Mouse (Mus musculus) gastrocnemius, postnatal 4 days (tissue): ENCODE data around the gene Asxl1. TPM values are rescaled to one million over a fixed set of nuclear protein-coding genes. Genes with fewer than 3 reads are reported as not detected.
A peak's percentile ranks its signal among the peaks of the same experiment; 100 is the strongest.

Experiments used
- DNase-seq, 2 experiments: peaks; one replicate each; pipeline ENCODE4 v3.0.0; 2021 to 2022; ENCODE audit warnings: low spot score in 2 of 2, mixed read lengths in 2 of 2
- long read RNA-seq, 2 experiments: library from polyadenylated mRNA; stranded (forward); transcript quantifications; one replicate each; pipeline ENCODE4 v2.0.0; 2021
- total RNA-seq, 2 experiments: library from RNA; stranded (reverse); gene quantifications; 2 replicates each; pipeline ENCODE4 v1.2.3; 2021

Asxl1 gene
- 10 to 100 TPM; 27.1 to 28.9 TPM for total RNA-seq
- long read RNA-seq, experiment 1, full-length matches to known transcripts: 3 of 9 reads
- long read RNA-seq, experiment 1, partial matches to known transcripts: 2 of 9 reads
- long read RNA-seq, experiment 1, other reads (novel, unspliced or antisense): 4 of 9 reads
- long read RNA-seq, experiment 2, full-length matches to known transcripts: 9 of 19 reads
- long read RNA-seq, experiment 2, partial matches to known transcripts: 2 of 19 reads
- long read RNA-seq, experiment 2, other reads (novel, unspliced or antisense): 8 of 19 reads

DNA sequence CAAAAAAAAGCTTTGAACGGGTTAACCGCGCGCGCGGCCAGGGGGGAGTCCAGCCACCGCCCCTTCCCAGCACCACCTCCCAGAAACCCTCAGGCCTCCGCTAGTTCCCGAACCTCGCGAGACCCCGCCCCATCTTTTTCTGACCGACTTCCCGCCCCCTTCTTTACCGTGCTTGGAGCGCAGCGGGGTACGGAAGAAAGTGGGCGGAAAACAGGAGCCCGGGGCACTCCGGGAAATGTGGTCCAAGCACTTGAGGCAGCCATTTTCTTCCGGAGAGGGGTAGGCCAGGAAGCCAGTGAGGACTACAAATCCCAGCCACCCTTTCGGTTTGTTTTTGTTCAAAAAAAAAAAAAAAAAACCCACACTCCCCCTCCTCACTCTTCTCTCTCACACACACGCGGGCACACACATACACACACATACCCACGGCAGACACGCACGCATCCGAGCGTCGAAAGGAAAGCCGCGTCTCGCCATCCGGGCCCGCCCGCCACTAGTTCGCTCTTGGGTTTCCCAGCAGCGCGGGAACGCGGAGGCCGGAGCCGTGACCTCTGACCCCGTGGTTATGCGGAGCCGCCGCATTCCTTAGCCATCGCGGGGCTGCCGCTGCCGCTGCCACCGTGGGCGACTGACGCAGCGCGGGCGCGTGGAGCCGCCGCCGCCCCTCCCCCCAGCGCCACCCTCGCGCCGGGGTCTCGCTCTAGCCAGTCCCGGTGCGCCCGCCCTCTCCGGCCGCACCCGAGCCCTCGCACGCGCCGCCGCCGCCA, at the start of gene Asxl1:
TSS of gene Asxl1 (plus strand) at position 376 of the 767 bp plus-strand sequence.
- DNase-seq: peak; percentile 90 to 96

DNA sequence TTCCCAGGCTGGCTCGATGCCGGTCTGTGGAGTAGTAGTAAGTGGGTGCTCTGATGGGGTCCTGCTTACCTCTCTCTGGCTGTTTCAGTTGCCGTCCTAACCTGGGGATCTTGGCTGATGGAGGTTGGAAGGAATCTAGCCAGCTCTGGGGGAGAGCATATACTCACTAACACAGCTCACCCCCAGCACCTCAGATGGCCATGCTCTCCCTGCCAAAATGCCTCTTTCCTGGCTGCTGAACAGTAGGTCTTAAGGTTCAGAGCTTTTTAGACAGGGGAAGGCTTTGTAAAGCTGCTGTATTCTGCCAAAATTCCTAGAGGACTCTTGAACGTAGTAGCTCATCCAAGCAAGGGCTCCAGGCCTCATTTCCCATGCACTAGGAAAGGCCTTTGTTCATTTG, 47.9 kb upstream of the Asxl1 start:
- DNase-seq: no peak

DNA sequence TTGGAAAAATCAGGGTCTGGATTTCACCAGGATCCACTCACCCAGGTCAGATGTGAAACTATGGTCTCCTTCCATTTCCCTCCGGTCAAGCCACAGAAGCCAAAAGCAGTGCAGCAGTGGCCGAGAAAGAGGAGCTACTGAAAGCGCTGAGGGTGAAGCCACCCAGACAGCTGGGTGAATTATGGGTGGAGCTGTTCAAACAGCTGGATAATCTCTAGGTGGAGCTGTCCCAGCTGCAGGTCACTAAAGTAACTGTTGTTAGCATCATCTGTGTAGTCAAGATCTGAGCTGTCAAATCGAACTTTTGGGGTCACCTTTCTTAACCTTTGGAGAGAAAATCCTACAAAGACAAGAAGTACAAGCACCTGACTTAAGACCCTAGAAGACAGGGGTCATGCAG, 47.2 kb upstream of the Asxl1 start:
- DNase-seq: no peak

DNA sequence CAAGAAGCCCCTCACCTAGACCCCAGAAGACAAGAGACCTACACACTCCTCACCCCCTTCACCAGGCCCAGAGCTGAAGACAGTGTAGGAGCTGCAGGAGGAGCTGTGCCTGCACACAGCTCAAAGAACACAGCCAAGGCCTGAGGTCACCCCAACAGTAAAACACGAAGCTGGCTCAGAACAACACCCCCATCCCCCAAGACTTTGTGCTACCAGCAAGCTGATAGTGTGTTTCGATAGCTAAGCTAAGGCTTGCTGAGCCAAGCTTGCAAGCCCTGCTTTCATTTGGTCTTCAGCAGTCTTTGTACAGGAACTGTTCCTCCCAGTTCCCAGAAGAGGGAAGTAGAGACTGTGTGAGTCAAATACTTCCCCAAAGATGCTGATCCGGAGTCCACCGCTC, 46.8 kb upstream of the Asxl1 start:
- DNase-seq: no peak

DNA sequence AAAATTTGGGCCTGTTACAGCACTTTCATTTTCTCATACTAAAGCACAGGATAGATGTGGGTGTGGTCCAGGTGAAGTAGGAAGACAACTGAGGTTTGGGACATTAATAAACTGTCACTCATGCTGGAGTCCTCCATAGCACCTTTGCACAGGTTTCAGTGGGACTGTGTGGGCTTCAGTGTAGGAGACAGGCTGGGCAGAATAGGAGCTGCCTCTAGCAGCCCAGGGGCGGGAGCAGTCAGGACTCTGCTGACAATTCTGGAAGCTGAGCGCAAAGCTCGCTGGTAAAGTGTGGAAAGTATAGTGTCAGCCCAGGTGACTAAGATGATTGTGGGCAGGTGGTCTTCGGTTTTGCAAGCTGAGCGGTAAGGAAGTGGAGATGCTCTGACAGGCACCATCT, 44.5 kb upstream of the Asxl1 start:
- DNase-seq: no peak

DNA sequence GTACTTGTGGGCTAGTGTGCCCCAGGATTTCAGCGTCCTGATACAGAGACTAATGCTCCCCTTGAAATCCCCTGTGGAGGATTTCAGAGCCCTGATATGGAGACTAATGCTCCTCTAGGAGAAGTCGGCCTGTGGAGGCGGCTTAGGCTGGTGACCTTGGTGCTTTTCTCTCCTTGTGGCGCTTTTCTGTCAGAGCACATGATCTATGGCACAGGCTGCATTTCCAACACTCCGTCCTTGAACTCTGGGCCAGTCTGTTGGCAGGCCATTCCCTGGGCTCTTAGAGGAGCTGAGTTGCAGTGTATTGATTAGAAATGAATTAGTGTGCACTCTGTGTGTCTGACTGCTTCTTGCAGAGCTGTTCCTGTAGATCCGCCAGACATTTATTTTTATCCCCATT, 40.4 kb upstream of the Asxl1 start:
- DNase-seq: no peak

DNA sequence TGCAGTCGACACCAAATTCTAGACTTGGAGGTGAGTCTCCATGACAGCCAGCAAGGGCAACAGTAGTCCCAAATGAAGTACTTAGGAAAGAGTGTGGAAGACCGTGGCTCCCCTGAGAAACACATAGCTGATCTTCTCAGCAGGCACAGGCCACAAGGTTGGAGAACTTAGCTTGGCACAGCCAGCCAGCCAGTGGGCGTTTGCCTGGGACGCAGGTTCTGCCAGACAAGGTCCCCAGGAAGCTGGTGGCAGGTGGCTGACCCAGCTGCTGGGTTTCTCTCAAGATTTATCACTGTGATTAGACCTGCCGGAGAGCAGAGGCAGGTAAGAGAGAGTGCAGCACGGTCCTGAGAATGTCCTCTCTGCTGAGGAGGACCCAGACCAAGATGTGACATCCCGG, 37.0 kb upstream of the Asxl1 start:
- no peak for DNase-seq

DNA sequence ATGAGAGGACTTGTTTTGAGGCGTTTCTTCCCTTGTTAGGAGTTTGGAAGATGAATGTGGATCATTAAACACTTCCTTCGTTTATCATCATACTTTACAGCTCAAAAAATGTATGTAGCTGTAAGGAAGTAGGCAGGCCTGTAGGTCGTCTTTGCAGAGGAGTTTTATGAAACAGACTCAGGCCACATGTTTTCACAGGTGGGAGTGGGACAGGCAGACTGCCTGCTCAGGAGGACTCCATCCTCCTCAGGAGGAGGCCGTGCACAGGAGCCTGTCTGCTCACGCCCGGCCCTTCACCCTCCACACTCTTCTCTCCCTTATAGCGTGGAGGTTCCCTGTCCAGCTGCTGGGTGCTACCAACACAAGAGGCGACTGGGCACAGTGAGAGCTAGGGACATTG, 36.5 kb upstream of the Asxl1 start:
- no peak for DNase-seq

DNA sequence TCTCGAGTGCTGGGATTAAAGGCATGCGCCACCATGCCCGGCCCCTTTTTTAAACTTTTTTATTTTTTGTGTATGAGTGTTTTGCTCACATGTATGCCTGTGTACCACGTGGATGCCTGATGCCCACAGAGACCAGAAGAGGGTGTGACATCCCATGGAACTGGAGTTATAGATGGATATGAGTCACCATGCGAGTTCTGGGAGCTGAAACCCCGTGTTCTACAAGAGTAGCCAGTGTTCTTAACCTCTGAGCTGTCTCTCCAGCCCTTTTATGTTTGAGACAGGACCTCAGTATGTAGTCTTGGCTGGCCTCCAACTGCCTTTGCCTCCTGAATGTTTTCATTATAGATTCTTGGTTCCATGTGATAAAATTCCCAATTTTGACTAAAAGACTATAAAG, 35.4 kb upstream of the Asxl1 start:
- DNase-seq: no peak

DNA sequence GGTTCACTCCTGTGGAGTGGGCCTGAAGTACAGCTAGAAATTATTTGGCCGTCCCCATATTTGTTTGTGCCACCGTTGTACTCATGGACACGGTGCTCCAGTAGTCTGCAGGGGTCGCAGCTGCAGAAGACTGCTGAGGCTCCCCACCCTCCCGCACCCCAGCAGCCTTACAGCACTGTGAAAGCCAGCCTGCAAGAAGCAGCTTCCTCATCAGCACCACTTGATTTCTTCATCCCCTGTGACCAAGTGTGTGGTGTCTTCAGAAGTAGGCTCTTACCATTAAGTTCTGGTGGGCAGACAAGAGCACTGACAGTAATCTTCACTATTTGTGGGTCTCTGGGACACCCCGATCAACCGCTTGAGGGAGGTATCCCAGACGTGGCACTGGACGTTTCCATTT, 32.7 kb upstream of the Asxl1 start:
- no peak for DNase-seq

DNA sequence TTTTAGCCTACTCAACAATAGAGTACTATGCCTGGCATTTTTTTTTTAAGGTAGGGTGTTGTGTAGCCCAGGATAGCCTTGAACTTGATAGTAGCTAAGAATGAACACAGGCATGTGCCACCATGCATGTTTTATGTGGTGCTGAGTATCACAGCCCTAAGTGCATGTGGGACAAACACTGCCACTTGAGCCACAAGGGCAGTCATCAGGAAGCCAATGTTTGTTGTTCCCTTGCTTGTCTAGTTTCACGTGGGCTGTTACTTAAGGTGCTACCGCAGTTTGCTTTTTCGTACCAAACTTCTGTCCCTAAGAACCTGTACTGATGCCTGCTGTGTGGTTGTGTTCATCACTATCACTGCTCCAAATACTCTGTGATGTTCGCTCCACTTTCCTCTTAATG, 27.2 kb upstream of the Asxl1 start:
- DNase-seq: no peak

DNA sequence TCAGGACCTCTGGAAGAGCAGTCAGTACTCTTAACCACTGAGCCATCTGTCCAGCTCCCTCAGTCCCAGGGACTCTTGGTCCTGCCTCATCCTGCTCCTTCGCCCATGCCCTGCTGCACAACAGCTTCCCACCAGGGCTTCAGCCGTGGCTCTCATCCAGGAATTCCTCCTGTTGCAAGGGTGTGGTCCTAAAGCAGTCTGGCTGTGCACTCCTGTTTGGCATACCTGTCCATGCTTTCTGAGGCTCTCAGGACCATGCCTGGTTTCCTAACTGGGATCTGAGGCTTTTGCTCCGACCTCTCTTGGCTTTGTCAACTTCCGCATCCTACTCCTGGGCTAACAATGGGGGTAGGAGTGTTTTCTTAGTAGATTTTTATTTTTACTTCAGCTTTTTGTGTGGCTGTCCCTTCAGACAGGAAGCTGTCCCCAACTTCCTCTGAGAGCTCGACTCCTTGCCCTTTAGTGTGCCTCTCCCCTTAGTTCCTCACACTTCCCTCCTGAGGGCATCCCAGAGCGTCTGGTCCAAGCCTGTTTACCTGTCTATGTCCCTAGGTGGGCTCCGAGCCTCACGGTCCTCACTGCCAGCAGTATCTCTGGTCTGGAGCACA, 26.5 kb upstream of the Asxl1 start:
- DNase-seq: no peak

DNA sequence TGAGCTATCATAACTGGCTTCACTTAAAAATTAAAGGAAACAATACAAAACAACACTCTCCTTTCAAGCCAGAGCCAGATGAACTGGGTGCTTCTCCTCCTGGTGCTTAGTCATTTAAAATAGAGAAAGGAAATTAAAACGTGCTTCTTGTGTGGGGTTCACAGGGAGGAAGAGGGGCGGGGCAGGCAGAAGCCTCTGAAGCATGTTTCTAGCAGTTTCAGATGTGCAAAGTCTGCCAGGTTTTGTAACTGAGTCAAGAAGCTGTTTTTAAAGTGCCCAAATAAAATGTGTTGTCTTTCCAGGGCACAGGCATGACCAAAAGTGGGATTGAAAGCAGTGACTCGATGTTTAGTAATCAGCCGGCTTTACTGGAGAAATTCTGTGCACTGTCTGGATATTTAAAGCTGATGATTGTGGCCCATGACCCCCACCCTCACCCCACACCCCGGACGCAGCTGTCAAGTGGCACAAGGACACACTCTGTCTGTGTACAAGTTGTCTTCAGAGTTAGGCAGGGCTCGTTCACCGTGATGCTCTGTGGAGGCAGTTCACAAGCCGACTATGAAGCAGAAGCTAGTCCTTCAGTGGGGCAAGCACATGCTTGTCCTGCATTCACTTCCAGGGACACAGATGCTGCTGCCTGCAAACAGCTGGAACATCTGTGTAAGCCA, 19.8 kb upstream of the Asxl1 start:
- DNase-seq: no peak

DNA sequence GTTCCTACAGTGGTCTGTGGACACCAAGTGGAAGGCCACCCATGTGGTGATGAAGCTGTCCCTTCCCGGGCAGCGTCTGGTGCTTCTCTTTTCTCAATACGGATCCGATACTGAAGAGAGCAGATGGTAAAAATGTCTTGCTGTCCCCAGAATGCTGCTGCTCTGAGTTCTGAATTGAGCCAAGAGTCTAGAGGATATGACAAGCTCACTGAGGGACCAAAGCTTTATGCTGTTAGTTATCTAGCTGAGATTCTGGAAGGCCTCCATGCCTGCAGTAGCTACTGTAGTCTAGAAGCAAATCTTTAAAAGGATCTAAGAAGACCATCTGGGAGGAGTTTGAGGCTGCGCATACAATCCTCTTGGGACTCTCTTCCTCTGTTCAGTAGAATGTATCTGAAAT, 13.4 kb upstream of the Asxl1 start:
- DNase-seq: no peak

DNA sequence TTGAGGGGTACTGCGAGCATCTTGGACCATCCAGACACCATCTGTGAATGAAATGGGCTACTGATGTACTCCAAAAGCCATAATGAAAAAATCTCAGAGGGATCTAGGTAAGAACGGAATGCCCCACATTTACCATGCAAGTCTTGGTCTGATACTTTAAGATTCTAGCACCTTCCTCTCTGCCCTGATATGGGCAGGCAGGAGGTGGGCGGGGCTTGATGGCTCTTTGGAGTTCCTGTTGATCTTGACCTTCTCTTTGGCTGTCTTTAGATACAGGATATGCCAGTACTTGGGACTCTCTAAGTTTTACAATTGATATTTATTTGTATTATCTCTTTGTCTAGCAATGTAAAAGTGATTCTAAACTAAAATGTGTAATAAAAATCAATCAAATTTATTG, 12.6 kb upstream of the Asxl1 start:
- DNase-seq: no peak

DNA sequence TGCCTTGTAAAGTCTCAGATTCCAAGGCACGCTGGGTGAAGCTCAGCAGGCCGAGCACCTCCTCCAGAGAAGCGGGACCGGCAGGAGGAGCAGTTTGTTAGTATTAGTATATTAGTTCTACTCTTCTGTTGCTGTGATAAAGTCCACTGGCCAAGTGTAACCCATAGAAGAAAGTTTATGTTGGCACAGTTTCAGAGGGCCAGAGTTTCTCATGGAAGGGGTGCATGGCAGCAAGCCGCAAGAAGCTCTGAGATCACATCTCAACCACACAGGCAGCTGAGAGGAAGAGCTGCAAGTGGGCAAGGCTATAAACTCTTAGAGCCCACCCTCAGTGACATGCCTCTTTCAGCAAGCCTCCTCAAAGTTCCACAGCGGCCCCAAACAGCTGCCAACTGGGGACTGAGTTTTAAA, 11.8 kb upstream of the Asxl1 start:
- no peak for DNase-seq

DNA sequence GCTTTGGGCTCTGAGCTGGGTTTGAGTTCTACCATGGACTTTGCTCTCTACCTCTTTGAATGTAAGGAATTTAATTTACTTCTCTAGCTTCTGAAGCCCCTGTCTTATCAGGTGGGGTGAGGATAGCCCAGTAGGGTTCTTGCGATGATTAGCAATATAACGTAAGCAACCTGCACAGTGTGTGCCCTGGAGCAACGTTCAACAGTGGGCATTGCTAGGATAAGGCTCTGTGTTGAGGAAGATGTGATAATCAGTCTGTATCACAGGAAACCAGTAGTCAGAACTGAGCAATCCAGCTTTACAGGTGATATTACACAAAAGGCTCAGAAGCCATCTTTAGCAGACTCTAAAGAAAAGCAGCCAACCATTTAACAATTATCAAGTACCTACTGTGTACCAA, 11.3 kb upstream of the Asxl1 start:
- DNase-seq: no peak

DNA sequence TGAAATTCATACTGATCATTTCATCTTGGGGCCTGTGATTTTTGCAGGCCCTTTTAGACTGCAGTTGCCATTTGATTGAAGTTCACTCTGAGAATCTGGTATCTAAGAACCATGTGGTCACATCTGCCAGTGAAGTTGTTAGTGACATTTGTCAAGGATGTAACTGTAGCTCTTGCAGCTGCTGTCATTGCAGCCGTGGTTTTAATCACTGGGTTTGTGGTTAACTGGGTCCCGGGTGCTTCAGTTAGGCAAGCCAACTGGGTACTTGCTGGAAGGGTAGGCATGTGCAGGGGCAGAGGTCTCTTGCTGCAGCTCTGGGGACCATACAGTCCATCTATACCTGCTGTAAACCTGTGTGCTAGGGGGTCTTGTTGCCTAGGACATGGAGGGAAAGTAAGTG, 9.5 kb upstream of the Asxl1 start:
- no peak for DNase-seq

DNA sequence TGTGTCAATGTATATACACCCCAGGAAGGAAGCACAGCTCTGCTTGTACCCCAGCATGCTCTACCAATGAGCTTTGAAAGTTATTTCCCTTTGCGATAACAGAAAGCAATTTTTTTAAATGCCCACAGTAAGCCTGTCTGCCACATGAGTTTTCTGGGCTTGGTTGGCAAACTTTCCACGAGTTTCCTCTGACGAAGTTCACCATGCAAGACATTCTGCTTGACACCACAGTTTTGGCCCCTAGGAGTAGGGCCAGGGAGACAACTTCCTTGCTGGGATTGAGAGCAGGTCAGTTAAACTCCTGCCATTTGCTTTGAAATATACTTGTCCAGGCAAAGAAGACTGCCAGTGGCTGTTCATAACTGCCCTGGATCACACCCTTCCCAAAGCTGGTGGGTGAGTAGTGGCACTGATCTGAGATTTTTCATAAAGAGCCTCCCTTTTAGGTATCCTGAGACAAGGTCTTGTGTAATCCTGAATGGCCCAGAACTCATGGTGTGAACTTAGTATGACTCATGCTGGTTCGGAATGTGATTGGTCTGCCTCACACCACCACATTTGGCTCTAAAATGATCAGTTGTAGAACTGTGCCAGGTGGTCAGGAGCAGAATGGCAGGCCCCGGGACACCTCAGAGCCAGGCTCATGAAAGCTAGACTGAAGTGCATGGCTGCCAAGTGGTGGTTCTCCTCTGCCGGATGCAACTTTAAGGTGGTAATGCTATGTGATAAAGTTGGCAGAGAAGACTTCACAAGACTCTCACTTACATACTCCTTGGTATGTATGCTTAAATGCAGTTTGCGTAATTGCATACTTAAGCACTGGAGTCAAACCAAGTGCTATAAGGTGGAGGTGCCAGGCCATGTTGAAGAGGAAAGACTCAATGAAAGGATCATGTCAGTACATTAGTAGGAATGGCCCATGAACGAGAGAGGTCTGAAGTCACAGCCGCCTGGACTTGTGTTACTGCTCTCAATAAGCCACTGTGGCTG, 7.0 kb upstream of the Asxl1 start:
- no peak for DNase-seq

DNA sequence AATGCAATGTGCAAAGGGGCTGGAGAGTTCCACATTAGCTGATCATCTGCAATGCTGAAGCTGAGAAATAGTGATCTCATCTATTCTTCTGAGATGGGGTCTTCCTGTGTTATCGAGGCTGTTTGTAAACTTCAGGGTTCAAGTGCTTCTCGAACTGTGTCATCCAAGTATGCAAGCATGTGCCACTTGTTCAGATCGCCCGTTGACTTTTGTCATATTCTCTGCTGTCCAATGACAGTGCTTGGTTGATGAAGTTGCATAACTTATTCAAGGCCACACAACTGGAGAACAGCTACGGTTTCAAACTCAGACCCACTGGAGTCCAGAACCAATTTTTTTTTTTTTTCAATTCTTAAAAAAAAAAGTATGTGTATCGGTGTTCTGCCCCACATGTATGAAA, 3.5 kb upstream of the Asxl1 start:
- no peak for DNase-seq

DNA sequence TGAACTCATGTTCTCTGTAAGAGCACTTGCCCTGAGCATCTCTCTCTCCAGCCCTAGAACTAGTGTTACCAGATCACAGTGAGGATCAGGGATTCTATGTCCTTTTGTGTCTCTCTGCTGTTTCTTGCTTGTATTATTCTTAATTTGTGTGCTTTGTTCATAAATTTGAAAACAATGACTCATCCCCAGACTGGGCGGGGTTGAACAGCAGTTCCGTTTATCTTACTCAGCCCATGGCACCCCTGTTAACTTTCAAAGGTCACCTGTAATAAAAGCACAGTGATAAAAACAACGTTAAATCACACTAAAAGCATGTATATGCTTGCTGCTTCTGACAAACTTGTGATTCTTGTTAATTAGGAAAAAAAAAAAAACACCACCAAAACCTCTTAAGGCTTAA, 3.0 kb upstream of the Asxl1 start:
- no peak for DNase-seq
